ENCODE assay signal across 9 mouse cellular contexts in the genomic region with DNA sequence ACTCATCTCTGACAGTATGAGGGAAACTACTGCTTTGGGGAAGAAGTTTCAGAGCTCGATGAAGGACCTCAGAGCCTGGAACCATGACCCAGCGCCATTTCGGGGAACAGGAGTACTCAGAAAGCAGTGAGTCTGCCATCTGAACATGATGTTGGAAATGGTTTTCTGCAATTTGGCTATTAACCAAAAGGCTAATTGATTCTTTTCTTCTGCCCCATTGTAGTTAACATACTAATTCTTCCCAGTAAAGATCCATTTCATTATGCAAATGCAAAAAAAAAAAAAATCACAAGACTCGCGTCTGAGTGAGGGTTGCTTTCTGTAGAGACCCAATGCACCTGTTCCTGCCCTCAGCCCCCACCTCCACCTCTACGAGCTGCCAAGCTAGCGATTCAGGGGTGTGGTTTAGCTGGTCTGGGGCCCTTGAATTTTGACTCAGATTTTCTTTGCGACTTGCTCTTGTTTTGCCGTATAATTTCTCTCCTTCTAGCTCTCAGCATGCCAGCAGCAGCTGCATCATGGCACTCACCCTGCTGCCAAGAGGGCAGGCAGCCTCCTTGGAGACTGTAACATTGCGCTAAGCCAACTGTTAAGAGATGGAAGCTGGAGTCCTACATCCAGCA.
A peak's percentile ranks its signal among the peaks of the same experiment; 100 is the strongest.
DNase-seq lines count a peak whose midpoint lies in the region; ATAC-seq lines count a peak whose summit lies in the region.
"Had no signal": no experiment of that assay in that cellular context is flagged by ENCODE, and none has a peak within 500 bp of the region (broad histone marks: within the 10 kb centered on the region; RNA-seq: fewer than 3 reads in every experiment).

No protein-coding gene starts in this region.

- no peak overlapping the region for H3K9ac ChIP-seq in hindbrain, embryonic 12.5 days
- no peak overlapping the region for H3K9ac ChIP-seq in forebrain, embryonic 15.5 days (replicated peaks)
- H3K9ac ChIP-seq in neural tube, embryonic 15.5 days (replicated peaks), result no peak overlapping the region

- no peaks in the 10 kb centered on the region for H3K9me3 ChIP-seq in hindbrain, embryonic 12.5 days (replicated peaks)
- no peaks in the 10 kb centered on the region for H3K9me3 ChIP-seq in hindbrain, embryonic 10.5 days
- no peaks in the 10 kb centered on the region for H3K9me3 ChIP-seq in forebrain, embryonic 15.5 days
- H3K9me3 ChIP-seq in neural tube, embryonic 15.5 days (replicated peaks), result no peaks in the 10 kb centered on the region
- H3K9me3 ChIP-seq in heart, embryonic 10.5 days, result no peaks in the 10 kb centered on the region

- H3K36me3 ChIP-seq in hindbrain, embryonic 12.5 days, result no peaks in the 10 kb centered on the region
- H3K36me3 ChIP-seq in hindbrain, embryonic 10.5 days, result no peaks in the 10 kb centered on the region
- H3K36me3 ChIP-seq in forebrain, embryonic 15.5 days, result no peaks in the 10 kb centered on the region
- H3K36me3 ChIP-seq in neural tube, embryonic 15.5 days, result no peaks in the 10 kb centered on the region
- no peaks in the 10 kb centered on the region for H3K36me3 ChIP-seq in heart, embryonic 10.5 days

- H3K4me1 ChIP-seq in hindbrain, embryonic 12.5 days, result peaks cover 4% of the 10 kb centered on the region
- H3K4me1 ChIP-seq in hindbrain, embryonic 10.5 days (replicated peaks), result peaks cover 7% of the 10 kb centered on the region
- peaks cover 33% of the 10 kb centered on the region for H3K4me1 ChIP-seq in forebrain, embryonic 15.5 days
- H3K4me1 ChIP-seq in neural tube, embryonic 15.5 days, result peaks cover 24% of the 10 kb centered on the region
- peaks cover 43% of the 10 kb centered on the region for H3K4me1 ChIP-seq in heart, embryonic 10.5 days

- WGBS in hindbrain, embryonic 12.5 days, result 64% methylated on average over 10 of the region's 10 CpGs
- WGBS in hindbrain, embryonic 10.5 days, result 83% methylated on average over 10 of the region's 10 CpGs
- 19% methylated on average over 10 of the region's 10 CpGs for whole genome bisulfite sequencing in forebrain, embryonic 15.5 days
- WGBS in neural tube, embryonic 15.5 days, result 41% methylated on average over 10 of the region's 10 CpGs
- 82% methylated on average over 10 of the region's 10 CpGs for WGBS in heart, embryonic 10.5 days

- ATAC-seq in hindbrain, embryonic 12.5 days (ENCODE audit: low FRiP score), result peak; percentile 62; the same call in 1 of the 2 replicates
- ATAC-seq in forebrain, embryonic 15.5 days (replicated peaks), result peak; percentile 93
- peak; percentile 73; the same call in 1 of the 2 replicates for ATAC-seq in neural tube, embryonic 15.5 days (ENCODE audit: low FRiP score)

- H3K4me3 ChIP-seq in hindbrain, embryonic 12.5 days, result no peak overlapping the region
- no peak overlapping the region for H3K4me3 ChIP-seq in hindbrain, embryonic 10.5 days
- H3K4me3 ChIP-seq in forebrain, embryonic 15.5 days, result 0 out of 2 replicates have a peak overlapping the region, but pooled peaks have one; percentile 14
- H3K4me3 ChIP-seq in neural tube, embryonic 15.5 days (replicated peaks), result no peak overlapping the region
- H3K4me3 ChIP-seq in heart, embryonic 10.5 days, result no peak overlapping the region

- no peak for DNase-seq in hindbrain, embryonic 10.5 days (ENCODE audit: low spot score)
- DNase-seq in brain, adult 2 months (ENCODE audit: low read depth, low spot score), result peak; percentile 73
- DNase-seq in right cerebral cortex, adult 18-20 months, result no peak
- no peak for DNase-seq in heart, embryonic 10.5 days (ENCODE audit: low spot score)
- DNase-seq in adrenal gland, adult 8-10 months, result no peak
- DNase-seq: right cerebral cortex, postnatal 25 days had no signal

- no peak overlapping the region for H3K4me2 ChIP-seq in hindbrain, embryonic 12.5 days (replicated peaks)
- H3K4me2 ChIP-seq in forebrain, embryonic 15.5 days (replicated peaks), result peak overlapping the region; percentile 24
- H3K4me2 ChIP-seq in neural tube, embryonic 15.5 days, result 0 out of 2 replicates have a peak overlapping the region, but pooled peaks have one; percentile 9

- H3K27me3 ChIP-seq in hindbrain, embryonic 12.5 days, result no peaks in the 10 kb centered on the region
- H3K27me3 ChIP-seq in hindbrain, embryonic 10.5 days (ENCODE audit: insufficient read depth, poor library complexity, severe bottlenecking), result no peaks in the 10 kb centered on the region
- no peaks in the 10 kb centered on the region for H3K27me3 ChIP-seq in forebrain, embryonic 15.5 days
- no peaks in the 10 kb centered on the region for H3K27me3 ChIP-seq in neural tube, embryonic 15.5 days (replicated peaks)
- no peaks in the 10 kb centered on the region for H3K27me3 ChIP-seq in heart, embryonic 10.5 days (ENCODE audit: insufficient read depth, poor library complexity, severe bottlenecking)

- no peak overlapping the region for H3K27ac ChIP-seq in hindbrain, embryonic 12.5 days
- no peak overlapping the region for H3K27ac ChIP-seq in hindbrain, embryonic 10.5 days
- peak overlapping the region; percentile 76 for H3K27ac ChIP-seq in forebrain, embryonic 15.5 days (replicated peaks)
- peak overlapping the region; percentile 28; the same call in 1 of the 2 replicates for H3K27ac ChIP-seq in neural tube, embryonic 15.5 days (replicated peaks)
- no peak overlapping the region for H3K27ac ChIP-seq in heart, embryonic 10.5 days

Comparison
In these comparisons a context has a peak if more than half of its experiments do, and no peak if none do; other contexts are left out.
1. H3K27ac ChIP-seq: peak in forebrain, embryonic 15.5 days (single experiment) and neural tube, embryonic 15.5 days (single experiment); none in hindbrain, embryonic 12.5 days (single experiment), hindbrain, embryonic 10.5 days (single experiment) and heart, embryonic 10.5 days (single experiment).
2. Peak in every context shown above with its lines, with median percentiles within 50 percentile points of each other: ATAC-seq.